ENCODE assay signal across 8 mouse cellular contexts in genomic region chr5:105732433-105732891, GRCm38 (mm10). TPM values are rescaled to one million over a fixed set of nuclear protein-coding genes. Genes with fewer than 3 reads are reported as not detected.
DNase-seq lines count a peak whose midpoint lies in the region; ATAC-seq and TF ChIP-seq lines count a peak whose summit lies in the region.

No protein-coding gene starts in this region.

- DNase-seq in c-Kit-positive CD71-positive TER-119-positive erythroid progenitor cells, embryonic 14.5 days (ENCODE audit: low spot score), result peak; percentile 40
- DNase-seq in lung, postnatal 14 days, result peak; percentile 58
- DNase-seq in retina, postnatal 1 day, result peak; percentile 34
- DNase-seq in frontal cortex, postnatal 25 days (ENCODE audit: low spot score in 2 of 2), result no peak
- DNase-seq in thymus, postnatal 25 days, result no peak

- no peaks in the 10 kb centered on the region for H3K4me1 ChIP-seq in ES-Bruce4 (ENCODE audit: control insufficient read depth, insufficient read depth, low read length)
- peaks cover 17% of the 10 kb centered on the region for H3K4me1 ChIP-seq in kidney, embryonic 14.5 days (ENCODE audit: control insufficient read depth, insufficient read depth, low read length)

- TF ChIP-seq EP300 in ES-Bruce4 (IDR thresholded peaks at IDR 0.05; ENCODE audit: insufficient read depth, low read depth, low read length), result no peak

- peak overlapping the region; percentile 21; the same call in 1 of the 2 replicates for H3K9ac ChIP-seq in ES-Bruce4 (ENCODE audit: low read depth, poor library complexity, severe bottlenecking)
- H3K9ac ChIP-seq in kidney, embryonic 14.5 days (ENCODE audit: low read depth, low read length), result peak overlapping the region; percentile 66

- H3K36me3 ChIP-seq in ES-Bruce4 (ENCODE audit: control insufficient read depth, insufficient read depth, low read length, poor library complexity, severe bottlenecking), result peaks cover 22% of the 10 kb centered on the region
- H3K36me3 ChIP-seq in kidney, embryonic 14.5 days (ENCODE audit: control insufficient read depth, insufficient read depth, low read length), result peaks cover 11% of the 10 kb centered on the region

- TF ChIP-seq POLR2A in ES-Bruce4 (IDR thresholded peaks at IDR 0.05; ENCODE audit: insufficient read depth, low read length), result no peak

- H3K4me3 ChIP-seq in ES-Bruce4 (ENCODE audit: low read depth, low read length), result peak overlapping the region; percentile 51
- H3K4me3 ChIP-seq in kidney, embryonic 14.5 days (ENCODE audit: low read length), result peak overlapping the region; percentile 49

- peak overlapping the region; percentile 94 for H3K4me2 ChIP-seq in kidney, embryonic 14.5 days (replicated peaks; ENCODE audit: low read depth, low read length)

- TF ChIP-seq CTCF in ES-Bruce4 (IDR thresholded peaks at IDR 0.05; ENCODE audit: low read depth, low read length), result no peak

- peak; percentile 61 for ATAC-seq in granulocyte monocyte progenitor cell, adult 5-6 weeks (replicated peaks; ENCODE audit: poor library complexity, severe bottlenecking)
- peak; percentile 2; the same call in 1 of the 2 replicates for ATAC-seq in kidney, embryonic 14.5 days (ENCODE audit: low FRiP score, low TSS enrichment)

- 47% methylated on average over 11 of the region's 11 CpGs for WGBS in kidney, embryonic 14.5 days

- H3K27ac ChIP-seq in ES-Bruce4 (ENCODE audit: insufficient read depth, low read length), result no peak overlapping the region
- 0 out of 2 replicates have a peak overlapping the region, but pooled peaks have one; percentile 30 for H3K27ac ChIP-seq in kidney, embryonic 14.5 days (ENCODE audit: low read depth, low read length)

- H3K9me3 ChIP-seq in ES-Bruce4 (replicated peaks; ENCODE audit: control insufficient read depth, insufficient read depth, low read length, poor library complexity, severe bottlenecking), result peaks cover 17% of the 10 kb centered on the region
- H3K9me3 ChIP-seq in kidney, embryonic 14.5 days (ENCODE audit: control insufficient read depth, low read length), result no peaks in the 10 kb centered on the region

- no peaks in the 10 kb centered on the region for H3K27me3 ChIP-seq in ES-Bruce4 (ENCODE audit: control insufficient read depth, insufficient read depth, low read length, poor library complexity, severe bottlenecking)
- no peaks in the 10 kb centered on the region for H3K27me3 ChIP-seq in kidney, embryonic 14.5 days (ENCODE audit: control insufficient read depth, insufficient read depth, low read length)

RNA-seq across cellular contexts. Expression of gene Lrrc8d, which starts 32.7 kb away (rescaled TPM):
- 34.6 and 37.0 TPM in 2 replicates for polyA plus RNA-seq in ES-Bruce4 (2011; ENCODE audit: insufficient read depth, insufficient read length, low read depth, missing spikeins)
- 44.6 and 45.0 TPM in 2 replicates for total RNA-seq in granulocyte monocyte progenitor cell, adult 5-6 weeks (2014; fragmentation: Nextera tagmentation)
- 15.5 and 15.7 TPM in 2 replicates for total RNA-seq in granulocyte monocyte progenitor cell, adult 5-6 weeks (2017)
- 22.7 and 42.1 TPM in 2 replicates for polyA plus RNA-seq in kidney, embryonic 14.5 days (2014; fragmentation: Nextera tagmentation; extraction: Ambion mirVana)

Comparison
In these comparisons a context has a peak if more than half of its experiments do, and no peak if none do; other contexts are left out.
1. DNase-seq: peak in c-Kit-positive CD71-positive TER-119-positive erythroid progenitor cells, embryonic 14.5 days (single experiment), lung, postnatal 14 days (single experiment) and retina, postnatal 1 day (single experiment); none in frontal cortex, postnatal 25 days (0 of 2) and thymus, postnatal 25 days (single experiment).